Mouse (Mus musculus): Measurements from ENCODE around the gene Nckap1.

- TF ChIP-seq POLR2A (IDR thresholded peaks at IDR 0.05; ENCODE audit: control insufficient read depth, low read depth, low read length): no peak
- no peak for TF ChIP-seq CTCF (IDR thresholded peaks at IDR 0.05; ENCODE audit: control insufficient read depth, insufficient read depth, insufficient replicate concordance, low read depth, low read length)
Observed at GRCm38 (mm10) chr2:80465991-80466821, 115.0 kb downstream of the Nckap1 start.
